Comparison of ENCODE assay signal across 16 mouse cellular contexts in the genomic region with DNA sequence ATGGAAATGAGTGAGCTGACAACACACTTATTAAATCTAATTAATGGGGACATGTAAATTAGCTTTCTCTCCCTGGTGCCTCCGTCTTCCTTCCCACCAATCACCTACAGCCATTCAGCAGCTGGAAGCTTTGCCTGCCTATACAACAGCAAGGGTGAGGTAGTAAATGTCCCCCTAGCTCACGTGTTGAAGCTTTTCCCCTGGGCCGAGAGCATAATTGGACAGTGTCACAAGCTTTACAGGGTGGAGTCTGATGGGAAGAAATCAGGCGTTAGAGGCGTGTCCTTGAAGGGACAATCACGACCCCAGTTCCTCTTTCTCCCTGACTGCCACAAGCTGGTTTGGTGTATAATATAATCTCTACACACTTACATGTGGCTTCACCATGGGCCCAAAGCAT.
DNase-seq lines count a peak whose midpoint lies in the region; ATAC-seq and TF ChIP-seq lines count a peak whose summit lies in the region.
"Had no signal": no experiment of that assay in that cellular context is flagged by ENCODE, and none has a peak within 500 bp of the region (broad histone marks: within the 10 kb centered on the region; RNA-seq: fewer than 3 reads in every experiment).

No protein-coding gene starts in this region.

- H3K36me3 ChIP-seq in midbrain, embryonic 13.5 days = no peaks in the 10 kb centered on the region
- H3K36me3 ChIP-seq in midbrain, embryonic 10.5 days = no peaks in the 10 kb centered on the region
- H3K36me3 ChIP-seq in forebrain, embryonic 15.5 days = no peaks in the 10 kb centered on the region
- H3K36me3 ChIP-seq in thymus, adult 2 months (ENCODE audit: control insufficient read depth, insufficient read depth, low read length) = no peaks in the 10 kb centered on the region
- H3K36me3 ChIP-seq: heart, embryonic 15.5 days; lung, embryonic 15.5 days had no signal

- peak; percentile 69 for ATAC-seq in midbrain, embryonic 13.5 days
- no peak for ATAC-seq in forebrain, embryonic 15.5 days (replicated peaks)
- ATAC-seq in megakaryocyte, adult 5-6 weeks (ENCODE audit: poor library complexity, severe bottlenecking) = peak; percentile 77

- H3K4me1 ChIP-seq in midbrain, embryonic 13.5 days (replicated peaks) = peaks cover 16% of the 10 kb centered on the region
- peaks cover 3% of the 10 kb centered on the region; the same call in 1 of the 2 replicates for H3K4me1 ChIP-seq in midbrain, embryonic 10.5 days
- peaks cover 10% of the 10 kb centered on the region; the same call in 1 of the 2 replicates for H3K4me1 ChIP-seq in forebrain, embryonic 15.5 days
- no peaks in the 10 kb centered on the region for H3K4me1 ChIP-seq in thymus, adult 2 months (replicated peaks; ENCODE audit: control insufficient read depth, insufficient read depth, low read length)

- H3K9ac ChIP-seq in midbrain, embryonic 13.5 days (replicated peaks) = no peak overlapping the region
- H3K9ac ChIP-seq in forebrain, embryonic 15.5 days (replicated peaks) = no peak overlapping the region
- H3K9ac ChIP-seq: heart, embryonic 15.5 days; lung, embryonic 15.5 days had no signal

- TF ChIP-seq CTCF in thymus, adult 2 months (IDR thresholded peaks at IDR 0.05; ENCODE audit: borderline replicate concordance, control insufficient read depth, extremely low read depth, insufficient read depth, low read length, poor library complexity) = no peak

- no peak overlapping the region for H3K27ac ChIP-seq in midbrain, embryonic 13.5 days
- H3K27ac ChIP-seq in midbrain, embryonic 10.5 days (replicated peaks) = no peak overlapping the region
- H3K27ac ChIP-seq in forebrain, embryonic 15.5 days (replicated peaks) = peak overlapping the region; percentile 12
- no peak overlapping the region for H3K27ac ChIP-seq in thymus, adult 2 months (ENCODE audit: control insufficient read depth, insufficient read depth, low read length)
- H3K27ac ChIP-seq: heart, embryonic 15.5 days; lung, embryonic 15.5 days had no signal

- no peaks in the 10 kb centered on the region for H3K9me3 ChIP-seq in midbrain, embryonic 13.5 days
- H3K9me3 ChIP-seq in midbrain, embryonic 10.5 days (replicated peaks) = no peaks in the 10 kb centered on the region
- H3K9me3 ChIP-seq in forebrain, embryonic 15.5 days = no peaks in the 10 kb centered on the region
- H3K9me3 ChIP-seq: heart, embryonic 15.5 days; lung, embryonic 15.5 days had no signal

- 36% methylated on average over 6 of the region's 6 CpGs for WGBS in midbrain, embryonic 13.5 days
- WGBS in midbrain, embryonic 10.5 days = 74% methylated on average over 6 of the region's 6 CpGs
- 15% methylated on average over 6 of the region's 6 CpGs for WGBS in forebrain, embryonic 15.5 days
- 43% methylated on average over 6 of the region's 6 CpGs for WGBS in thymus, adult 2 months

- TF ChIP-seq POLR2A in thymus, adult 2 months (IDR thresholded peaks at IDR 0.05; ENCODE audit: control insufficient read depth, extremely low read depth, insufficient read depth, low read length, poor library complexity) = no peak

- intact Hi-C loops in gastrocnemius, postnatal 36 days (cut with DNase I) = no loop called here

- no peak for DNase-seq in midbrain, embryonic 10.5 days (ENCODE audit: low spot score)
- DNase-seq in gastrocnemius, postnatal 4 days (ENCODE audit: low spot score in 2 of 2) = no peak
- no peak for DNase-seq in thymus, adult 2 months
- DNase-seq in gastrocnemius, postnatal 36 days = no peak
- DNase-seq in layer of hippocampus, adult 8-10 months (ENCODE audit: low spot score in 2 of 2) = no peak
- DNase-seq: adrenal gland, postnatal 14 days; B cell, adult 2 months; cerebellum, postnatal 25 days; gastrocnemius, postnatal 14 days; kidney, adult 9 months; liver had no signal

- H3K4me2 ChIP-seq in midbrain, embryonic 13.5 days (replicated peaks) = no peak overlapping the region
- H3K4me2 ChIP-seq in forebrain, embryonic 15.5 days (replicated peaks) = no peak overlapping the region
- H3K4me2 ChIP-seq: heart, embryonic 15.5 days; lung, embryonic 15.5 days had no signal

- no peak overlapping the region for H3K4me3 ChIP-seq in midbrain, embryonic 13.5 days (replicated peaks)
- H3K4me3 ChIP-seq in midbrain, embryonic 10.5 days = no peak overlapping the region
- no peak overlapping the region for H3K4me3 ChIP-seq in forebrain, embryonic 15.5 days
- no peak overlapping the region for H3K4me3 ChIP-seq in thymus, adult 2 months (ENCODE audit: control insufficient read depth, insufficient read depth, low read length)
- H3K4me3 ChIP-seq: heart, embryonic 15.5 days; lung, embryonic 15.5 days had no signal

- H3K27me3 ChIP-seq in midbrain, embryonic 13.5 days = no peaks in the 10 kb centered on the region
- H3K27me3 ChIP-seq in midbrain, embryonic 10.5 days (ENCODE audit: low read depth, poor library complexity, severe bottlenecking) = no peaks in the 10 kb centered on the region
- H3K27me3 ChIP-seq in forebrain, embryonic 15.5 days = no peaks in the 10 kb centered on the region
- H3K27me3 ChIP-seq in thymus, adult 2 months (ENCODE audit: control insufficient read depth, insufficient read depth, low read length) = no peaks in the 10 kb centered on the region
- H3K27me3 ChIP-seq: heart, embryonic 15.5 days; lung, embryonic 15.5 days had no signal
